Mouse (Mus musculus): ENCODE measurements at regions not wholly inside any gene's neighbourhood (a gene's known extent, or its start where the extent isn't known, plus 50 kb on each side); places are given as distances from the start of the nearest gene placed in this dataset.

GRCm38 (mm10) chr2:144174366-144175035 is 96.0 kb upstream of the Mgme1 start:
- H3K27ac ChIP-seq (replicated peaks): no peak overlapping the region
- no peaks in the 10 kb centered on the region for H3K27me3 ChIP-seq
- H3K36me3 ChIP-seq: no peaks in the 10 kb centered on the region
- H3K9me3 ChIP-seq: no peaks in the 10 kb centered on the region
- H3K9ac ChIP-seq (replicated peaks): no peak overlapping the region
- WGBS: 90% methylated on average over 5 of the region's 5 CpGs
- peaks cover 3% of the 10 kb centered on the region; the same call in 1 of the 2 replicates for H3K4me1 ChIP-seq
- no peak overlapping the region for H3K4me2 ChIP-seq (replicated peaks)
- no peak for ATAC-seq (ENCODE audit: low FRiP score, low read depth)
- H3K4me3 ChIP-seq: no peak overlapping the region

- peaks cover 3% of the 10 kb centered on the region; the same call in 1 of the 2 replicates for H3K4me1 ChIP-seq
Measured at GRCm38 (mm10) chr2:144176508-144177170, 93.8 kb upstream of the Mgme1 start.

GRCm38 (mm10) chr2:144177268-144177667 is 93.2 kb upstream of the Mgme1 start:
- no peak overlapping the region for H3K4me3 ChIP-seq
- 56% methylated on average over 6 of the region's 6 CpGs for WGBS
- H3K27me3 ChIP-seq: no peaks in the 10 kb centered on the region
- H3K4me2 ChIP-seq (replicated peaks): no peak overlapping the region
- no peaks in the 10 kb centered on the region for H3K36me3 ChIP-seq
- no peak for ATAC-seq (ENCODE audit: low FRiP score, low read depth)
- H3K9me3 ChIP-seq: no peaks in the 10 kb centered on the region
- H3K4me1 ChIP-seq: peaks cover 3% of the 10 kb centered on the region; the same call in 1 of the 2 replicates
- no peak overlapping the region for H3K9ac ChIP-seq (replicated peaks)
- H3K27ac ChIP-seq (replicated peaks): no peak overlapping the region

More at GRCm38 (mm10) chr2:144176508-144177170, 93.8 kb upstream of the Mgme1 start:
- WGBS: 92% methylated on average over 9 of the region's 9 CpGs
- no peak overlapping the region for H3K27ac ChIP-seq (replicated peaks)
- H3K4me3 ChIP-seq: no peak overlapping the region
- H3K4me2 ChIP-seq (replicated peaks): no peak overlapping the region
- no peaks in the 10 kb centered on the region for H3K9me3 ChIP-seq
- no peak overlapping the region for H3K9ac ChIP-seq (replicated peaks)
- no peaks in the 10 kb centered on the region for H3K36me3 ChIP-seq
- ATAC-seq (ENCODE audit: low FRiP score, low read depth): no peak
- H3K27me3 ChIP-seq: no peaks in the 10 kb centered on the region

GRCm38 (mm10) chr2:144177920-144178319 is 92.5 kb upstream of the Mgme1 start:
- no peak for ATAC-seq (ENCODE audit: low FRiP score, low read depth)
- no peaks in the 10 kb centered on the region for H3K36me3 ChIP-seq
- no peak overlapping the region for H3K4me3 ChIP-seq
- H3K9me3 ChIP-seq: no peaks in the 10 kb centered on the region
- H3K27me3 ChIP-seq: no peaks in the 10 kb centered on the region
- H3K27ac ChIP-seq (replicated peaks): no peak overlapping the region
- no peaks in the 10 kb centered on the region for H3K4me1 ChIP-seq
- WGBS: 75% methylated on average over 6 of the region's 6 CpGs
- no peak overlapping the region for H3K9ac ChIP-seq (replicated peaks)
- no peak overlapping the region for H3K4me2 ChIP-seq (replicated peaks)

GRCm38 (mm10) chr2:144182108-144182507 is 88.4 kb upstream of the Mgme1 start:
- no peak overlapping the region for H3K4me2 ChIP-seq (replicated peaks)
- no peaks in the 10 kb centered on the region for H3K27me3 ChIP-seq
- H3K4me3 ChIP-seq: no peak overlapping the region
- no peaks in the 10 kb centered on the region for H3K9me3 ChIP-seq
- 83% methylated on average over 5 of the region's 5 CpGs for WGBS
- H3K36me3 ChIP-seq: no peaks in the 10 kb centered on the region
- H3K27ac ChIP-seq (replicated peaks): no peak overlapping the region
- no peak for ATAC-seq (ENCODE audit: low FRiP score, low read depth)
- H3K9ac ChIP-seq (replicated peaks): no peak overlapping the region
- H3K4me1 ChIP-seq: no peaks in the 10 kb centered on the region

- Histone ChIP-seq H3K4me1 (no peaks in the 10 kb centered on the region), H3K27ac (replicated peaks) (no peak overlapping the region), H3K4me2 (replicated peaks) (no peak overlapping the region), H3K36me3 (no peaks in the 10 kb centered on the region), H3K9me3 (no peaks in the 10 kb centered on the region), H3K9ac (replicated peaks) (no peak overlapping the region), H3K27me3 (no peaks in the 10 kb centered on the region), H3K4me3 (no peak overlapping the region)
- WGBS: 74% methylated on average over 7 of the region's 7 CpGs
- no peak for ATAC-seq (ENCODE audit: low FRiP score, low read depth)
Measured at GRCm38 (mm10) chr2:144182542-144182941, 87.9 kb upstream of the Mgme1 start.

- WGBS: 92% methylated on average over 5 of the region's 5 CpGs
- peaks cover 3% of the 10 kb centered on the region for H3K4me1 ChIP-seq
- ATAC-seq (ENCODE audit: low FRiP score, low read depth): no peak
Measured at GRCm38 (mm10) chr2:144183371-144183944, 87.0 kb upstream of the Mgme1 start.

GRCm38 (mm10) chr2:144185175-144185574 is 85.3 kb upstream of the Mgme1 start:
- ATAC-seq (ENCODE audit: low FRiP score, low read depth): no peak
- 94% methylated on average over 3 of the region's 3 CpGs for WGBS
- H3K4me3 ChIP-seq: no peak overlapping the region

More at GRCm38 (mm10) chr2:144183371-144183944, 87.0 kb upstream of the Mgme1 start:
- Histone ChIP-seq H3K9me3 (no peaks in the 10 kb centered on the region), H3K27me3 (no peaks in the 10 kb centered on the region), H3K9ac (replicated peaks) (no peak overlapping the region), H3K36me3 (no peaks in the 10 kb centered on the region), H3K27ac (replicated peaks) (no peak overlapping the region), H3K4me2 (replicated peaks) (no peak overlapping the region), H3K4me3 (no peak overlapping the region)

GRCm38 (mm10) chr2:144186426-144186825 is 84.0 kb upstream of the Mgme1 start:
- ATAC-seq (ENCODE audit: low FRiP score, low read depth): no peak
- Histone ChIP-seq H3K36me3 (no peaks in the 10 kb centered on the region), H3K4me2 (replicated peaks) (no peak overlapping the region), H3K9me3 (no peaks in the 10 kb centered on the region), H3K4me1 (peaks cover 9% of the 10 kb centered on the region), H3K27me3 (no peaks in the 10 kb centered on the region), H3K9ac (replicated peaks) (no peak overlapping the region), H3K4me3 (no peak overlapping the region), H3K27ac (replicated peaks) (no peak overlapping the region)
- WGBS: 88% methylated on average over 3 of the region's 3 CpGs

More at GRCm38 (mm10) chr2:144185175-144185574, 85.3 kb upstream of the Mgme1 start:
- H3K9me3 ChIP-seq: no peaks in the 10 kb centered on the region
- H3K36me3 ChIP-seq: no peaks in the 10 kb centered on the region
- peaks cover 9% of the 10 kb centered on the region for H3K4me1 ChIP-seq
- H3K27ac ChIP-seq (replicated peaks): no peak overlapping the region
- no peaks in the 10 kb centered on the region for H3K27me3 ChIP-seq
- no peak overlapping the region for H3K9ac ChIP-seq (replicated peaks)
- no peak overlapping the region for H3K4me2 ChIP-seq (replicated peaks)

GRCm38 (mm10) chr2:144188076-144188475 is 82.4 kb upstream of the Mgme1 start:
- Histone ChIP-seq H3K36me3 (no peaks in the 10 kb centered on the region), H3K9ac (replicated peaks) (no peak overlapping the region), H3K27ac (replicated peaks) (no peak overlapping the region), H3K4me3 (no peak overlapping the region), H3K4me1 (peaks cover 9% of the 10 kb centered on the region), H3K9me3 (no peaks in the 10 kb centered on the region), H3K4me2 (replicated peaks) (no peak overlapping the region), H3K27me3 (no peaks in the 10 kb centered on the region)
- WGBS: 68% methylated on average over 3 of the region's 3 CpGs
- no peak for ATAC-seq (ENCODE audit: low FRiP score, low read depth)

- peaks cover 9% of the 10 kb centered on the region for H3K4me1 ChIP-seq
- H3K36me3 ChIP-seq: no peaks in the 10 kb centered on the region
- H3K4me3 ChIP-seq: no peak overlapping the region
- H3K4me2 ChIP-seq (replicated peaks): no peak overlapping the region
- 21% methylated on average over 4 of the region's 4 CpGs for WGBS
- ATAC-seq (ENCODE audit: low FRiP score, low read depth): no peak
- no peak overlapping the region for H3K27ac ChIP-seq (replicated peaks)
- H3K9ac ChIP-seq (replicated peaks): no peak overlapping the region
- H3K9me3 ChIP-seq: no peaks in the 10 kb centered on the region
- no peaks in the 10 kb centered on the region for H3K27me3 ChIP-seq
Measured at GRCm38 (mm10) chr2:144188485-144188884, 82.0 kb upstream of the Mgme1 start.

GRCm38 (mm10) chr2:144189756-144190155 is 80.7 kb upstream of the Mgme1 start:
- no peaks in the 10 kb centered on the region for H3K36me3 ChIP-seq

More at GRCm38 (mm10) chr2:144189756-144190155, 80.7 kb upstream of the Mgme1 start:
- peaks cover 9% of the 10 kb centered on the region for H3K4me1 ChIP-seq
- no peak overlapping the region for H3K27ac ChIP-seq (replicated peaks)
- ATAC-seq (ENCODE audit: low FRiP score, low read depth): no peak
- H3K4me2 ChIP-seq (replicated peaks): no peak overlapping the region
- no peak overlapping the region for H3K4me3 ChIP-seq
- WGBS: 66% methylated on average over 7 of the region's 7 CpGs
- no peaks in the 10 kb centered on the region for H3K9me3 ChIP-seq
- H3K9ac ChIP-seq (replicated peaks): no peak overlapping the region
- H3K27me3 ChIP-seq: no peaks in the 10 kb centered on the region

Data from midbrain, embryonic 12.5 days (tissue).